Mouse (Mus musculus) urinary bladder, postnatal 10 days (tissue): Measurements from ENCODE around the gene 9230102O04Rik.

Experiments
- DNase-seq: peaks from one replicate; pipeline ENCODE4 v3.0.0; 2022; ENCODE audit warnings: low spot score

The 9230102O04Rik gene

GRCm38 (mm10) chr2:9885217-9885770 lies 4.0 kb downstream of the 9230102O04Rik start:
- DNase-seq, result no peak

- no peak for DNase-seq
Measured at GRCm38 (mm10) chr2:9884533-9885216, 4.7 kb downstream of the 9230102O04Rik start.

- DNase-seq, result no peak
Measured at GRCm38 (mm10) chr2:9883803-9884532, 5.4 kb downstream of the 9230102O04Rik start.

- no peak for DNase-seq
Measured at GRCm38 (mm10) chr2:9882926-9883802, 6.2 kb downstream of the 9230102O04Rik start.

DNA sequence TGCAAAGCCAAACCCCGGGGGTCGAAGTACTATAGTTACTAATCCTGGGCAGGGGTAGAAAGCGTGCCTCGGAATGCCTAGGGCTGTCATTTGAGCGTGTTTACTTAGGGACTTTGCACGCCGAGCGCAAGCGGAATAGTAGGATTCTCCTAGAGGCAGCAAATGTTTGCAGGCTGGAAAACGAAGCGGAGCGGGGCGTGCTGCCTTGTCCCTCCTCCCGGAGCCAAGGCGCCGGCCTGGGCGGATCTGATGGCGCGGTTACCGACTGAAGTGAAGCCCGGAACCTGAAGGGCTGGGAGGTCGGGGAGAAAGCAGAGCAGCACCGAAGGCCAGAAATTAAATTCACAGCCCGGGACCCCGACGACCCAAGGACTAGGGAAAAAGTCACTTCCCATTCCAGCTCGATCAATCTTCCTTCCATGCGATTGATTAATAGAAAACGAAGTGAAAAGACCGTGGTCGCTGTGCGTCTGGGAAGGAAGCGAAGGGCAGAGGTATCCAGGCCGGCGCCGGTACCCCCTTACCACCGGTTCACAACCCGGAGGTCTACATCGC lies 6.9 kb downstream of the 9230102O04Rik start:
- DNase-seq, result no peak

DNA sequence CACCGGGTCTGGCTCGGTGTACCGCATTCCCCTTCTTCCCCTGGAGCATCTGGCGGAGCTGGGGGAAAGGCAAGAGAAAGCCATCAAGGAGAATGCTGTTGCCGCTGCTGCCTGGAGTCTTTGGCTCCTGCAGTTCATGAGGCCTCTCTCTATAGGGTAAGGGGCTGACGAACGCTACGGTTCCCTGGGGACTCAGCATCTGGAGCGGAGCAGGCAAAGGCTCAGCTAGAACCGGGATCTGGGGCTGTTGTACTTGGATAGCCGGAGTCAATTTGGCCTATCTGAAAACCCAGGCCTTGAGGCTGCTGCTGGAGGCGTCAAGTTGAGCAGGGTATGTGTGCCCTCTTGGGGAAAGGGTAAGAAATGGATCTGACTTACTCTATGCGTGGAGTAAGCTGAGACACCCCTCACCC lies 7.7 kb downstream of the 9230102O04Rik start:
- DNase-seq, result no peak

DNA sequence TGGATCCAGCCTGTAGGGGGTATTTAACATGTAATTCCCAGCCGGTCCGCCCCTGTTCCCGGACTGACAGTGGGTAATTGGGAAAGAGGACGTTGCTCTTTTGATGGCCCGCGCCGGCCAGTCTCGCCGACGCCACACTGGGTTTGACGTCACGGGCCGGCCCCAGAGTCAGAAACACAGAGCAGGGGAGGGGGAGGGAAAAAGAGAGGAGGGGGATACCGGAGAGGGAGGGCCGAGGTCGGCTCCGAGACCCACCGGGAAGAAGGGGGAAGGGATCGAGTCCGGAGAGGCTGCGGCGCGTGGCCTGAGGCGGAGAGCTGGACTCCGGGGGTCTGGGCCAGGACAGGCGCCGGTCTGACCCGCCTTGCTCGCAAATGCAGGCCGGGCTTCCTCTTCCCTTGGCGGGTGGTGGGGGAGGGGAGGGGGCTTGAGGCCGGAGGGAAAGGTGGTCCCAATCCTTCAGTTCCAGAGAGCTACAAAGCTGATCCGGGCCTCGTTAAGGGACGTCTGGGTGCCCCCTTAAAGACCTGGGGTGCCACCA lies 8.2 kb downstream of the 9230102O04Rik start, which contains the start of gene 4930412O13Rik:
Gene 4930412O13Rik (plus strand): TSS at position 202 of the 541 bp plus-strand sequence.
- DNase-seq, result no peak

GRCm38 (mm10) chr2:9880271-9880670 lies 9.1 kb downstream of the 9230102O04Rik start:
- DNase-seq, result no peak

DNA sequence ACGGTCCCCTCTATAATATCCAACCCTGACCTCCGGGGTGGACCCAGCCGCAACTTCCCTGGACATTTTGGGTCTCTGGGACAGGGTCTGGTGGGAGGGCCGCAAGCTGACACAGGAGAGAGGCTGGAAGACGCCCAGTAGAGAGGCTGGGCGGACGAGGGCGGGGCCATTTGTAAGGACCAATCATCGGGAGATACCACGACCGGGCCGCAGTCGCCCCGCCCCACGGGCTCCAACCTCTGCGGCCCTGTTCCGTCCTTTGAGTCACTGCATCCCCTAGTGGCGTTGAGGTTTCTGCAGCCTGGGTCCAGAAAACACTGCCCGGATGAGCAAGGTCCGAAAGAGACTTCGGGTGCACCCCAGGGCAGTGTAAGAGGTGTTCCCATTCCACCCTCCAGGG lies 9.8 kb downstream of the 9230102O04Rik start:
- DNase-seq, result peak; percentile 77

DNA sequence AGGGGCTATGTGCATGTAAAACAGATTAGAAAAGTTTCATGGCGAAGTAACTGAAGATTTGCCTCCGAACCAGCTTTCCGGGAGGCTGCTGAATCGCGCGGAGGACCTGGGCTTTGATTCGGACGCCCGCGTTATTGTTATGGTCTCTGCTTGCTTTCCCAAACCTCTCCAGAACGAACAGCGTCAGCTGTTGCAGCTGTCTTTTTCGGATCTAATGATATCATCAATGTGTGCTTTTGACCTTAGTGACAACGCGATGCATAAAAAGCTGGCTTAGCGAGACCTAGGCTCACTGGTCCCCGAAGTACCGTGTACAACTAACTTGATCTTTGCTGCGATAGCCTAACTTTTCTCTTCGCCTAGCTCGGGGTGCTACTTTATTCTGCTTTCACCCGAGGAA lies 10.2 kb downstream of the 9230102O04Rik start:
- DNase-seq, result no peak

DNA sequence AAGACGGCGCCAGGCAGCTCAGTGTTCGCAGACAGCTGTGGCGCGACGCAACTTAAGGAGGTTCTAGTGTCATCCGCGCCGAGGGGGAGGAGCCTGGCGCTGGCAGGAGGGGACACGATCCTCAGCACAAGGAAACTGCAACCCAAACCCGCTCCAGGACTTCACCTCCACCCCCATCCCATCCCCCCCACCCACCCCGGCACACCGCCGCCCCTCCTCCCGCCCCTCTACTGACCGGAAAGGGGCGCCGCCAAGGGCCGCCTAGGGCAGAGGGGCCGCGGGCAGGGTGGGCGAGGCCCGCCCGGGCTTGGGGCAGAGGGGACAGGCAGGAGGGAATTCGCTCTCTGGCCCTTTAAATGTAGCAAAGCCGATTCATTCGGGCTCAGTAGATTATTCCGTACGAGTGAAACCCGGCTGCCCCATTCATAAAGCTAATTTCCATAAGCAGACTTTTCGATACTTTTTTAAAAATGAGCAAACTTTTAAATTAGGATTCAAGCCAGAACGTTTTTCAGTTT lies 10.7 kb downstream of the 9230102O04Rik start:
- no peak for DNase-seq

- DNase-seq, result no peak
Measured at GRCm38 (mm10) chr2:9877966-9878563, 11.3 kb downstream of the 9230102O04Rik start.

- no peak for DNase-seq
Measured at GRCm38 (mm10) chr2:9877326-9877690, 12.0 kb downstream of the 9230102O04Rik start.

- DNase-seq, result no peak
Measured at GRCm38 (mm10) chr2:9876621-9877325, 12.6 kb downstream of the 9230102O04Rik start.

GRCm38 (mm10) chr2:9875676-9876357 lies 13.5 kb downstream of the 9230102O04Rik start:
- no peak for DNase-seq

DNA sequence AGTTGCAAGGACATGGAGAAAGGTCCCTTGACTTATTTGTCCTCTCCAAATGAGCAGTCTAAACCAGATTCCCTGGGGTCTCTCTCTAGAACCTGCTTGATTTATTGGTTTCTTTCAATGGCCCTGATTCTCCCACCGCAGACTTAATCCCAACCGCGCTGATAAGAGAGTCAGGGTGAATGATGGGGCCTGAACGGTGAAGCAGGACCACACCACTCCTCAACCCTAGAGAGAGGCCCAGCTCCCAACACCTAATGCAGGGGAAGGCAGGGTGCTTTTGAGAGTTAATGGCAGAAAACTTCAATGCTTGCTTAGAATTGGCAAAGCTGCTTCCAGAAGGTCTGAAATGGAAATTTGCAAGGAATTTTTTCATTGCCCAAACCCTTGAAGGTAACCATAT lies 14.1 kb downstream of the 9230102O04Rik start:
- DNase-seq, result no peak

GRCm38 (mm10) chr2:9874467-9875219 lies 14.7 kb downstream of the 9230102O04Rik start:
- no peak for DNase-seq

DNA sequence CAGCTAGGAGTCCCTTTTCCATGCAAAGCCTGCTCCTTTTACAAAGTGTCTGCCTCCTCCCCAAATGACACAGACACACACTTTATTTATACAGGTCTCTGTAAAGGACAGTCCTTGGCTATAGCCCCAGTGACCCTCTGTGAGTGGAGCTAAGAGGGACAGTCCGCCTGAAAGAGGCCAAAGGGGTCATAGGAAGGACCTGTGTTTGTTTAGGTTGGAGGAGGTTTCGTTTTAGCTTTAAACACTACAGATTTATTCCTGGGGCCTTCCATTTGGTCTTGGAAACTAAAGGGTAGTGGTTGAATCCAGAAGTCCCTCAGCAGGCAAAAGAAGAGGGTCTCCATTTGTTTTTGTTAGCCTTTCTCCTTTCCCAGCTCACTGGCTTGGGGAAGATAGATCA lies 15.6 kb downstream of the 9230102O04Rik start:
- no peak for DNase-seq

DNA sequence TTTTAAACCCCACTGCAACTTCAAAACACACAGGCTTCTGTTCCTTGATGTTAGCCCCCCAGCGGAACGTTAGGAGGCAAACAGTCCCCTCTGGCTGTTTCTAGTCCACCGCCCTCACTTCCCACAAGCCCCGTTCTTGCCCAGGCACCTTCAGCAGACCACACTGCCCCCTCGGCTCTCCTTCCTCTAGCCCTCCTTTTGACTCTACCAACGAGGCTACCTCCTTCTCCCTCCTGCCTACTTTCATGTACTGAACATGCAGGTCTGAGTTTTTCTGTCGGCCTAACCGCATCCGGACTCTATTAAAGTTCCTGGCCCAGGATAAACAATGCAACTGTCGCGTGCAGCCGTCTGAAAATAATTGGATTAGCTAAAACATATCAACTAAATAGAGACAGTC lies 16.7 kb downstream of the 9230102O04Rik start:
- no peak for DNase-seq
